Mouse (Mus musculus): ENCODE data around the gene Hebp2. TPM values are rescaled to one million over a fixed set of nuclear protein-coding genes. Genes with fewer than 3 reads are reported as not detected.
"Not testable (repeated sequence)": the region's sequence is repeated elsewhere in the genome, so short reads cannot be mapped to it uniquely, and the experiment has no call there.

Hebp2 gene
- total RNA-seq (2021): 1 to 10 TPM; 3.0 to 3.1 TPM
- long read RNA-seq, experiment 1, partial matches to known transcripts: 0 of 1 reads
- long read RNA-seq, experiment 1, other reads (novel, unspliced or antisense): 0 of 1 reads
- long read RNA-seq, experiment 2, partial matches to known transcripts: 0 of 1 reads
- long read RNA-seq, experiment 2, other reads (novel, unspliced or antisense): 0 of 1 reads

DNA sequence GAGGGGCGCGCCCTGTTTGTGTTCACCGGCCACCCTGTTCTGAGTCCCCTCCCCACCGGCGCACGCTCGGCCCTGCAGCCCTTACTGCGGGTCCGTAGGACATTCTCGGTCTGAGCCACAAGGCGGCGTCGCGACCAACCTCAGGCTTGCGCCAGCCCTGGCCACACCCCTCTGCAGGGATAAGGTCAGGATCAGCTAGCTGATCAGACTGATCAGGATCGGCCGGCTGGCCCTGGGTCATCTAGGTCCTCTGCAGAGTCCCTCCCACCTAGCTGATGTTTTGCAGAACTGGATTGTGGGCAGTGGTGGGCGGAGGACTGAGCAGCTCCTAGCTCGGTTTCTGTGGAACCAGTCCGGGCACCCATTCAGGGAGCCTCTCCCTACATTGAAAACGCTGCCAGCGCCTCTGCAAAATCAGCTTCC lies at the start of gene Hebp2:
Gene Hebp2, minus strand, starts transcription at position 264 of the 423 bp plus-strand sequence.
- peak; percentile 37 to 59 for DNase-seq (ENCODE audit: low spot score in 2 of 2)
- intact Hi-C loops (cut with DNase I): no loop called here

DNA sequence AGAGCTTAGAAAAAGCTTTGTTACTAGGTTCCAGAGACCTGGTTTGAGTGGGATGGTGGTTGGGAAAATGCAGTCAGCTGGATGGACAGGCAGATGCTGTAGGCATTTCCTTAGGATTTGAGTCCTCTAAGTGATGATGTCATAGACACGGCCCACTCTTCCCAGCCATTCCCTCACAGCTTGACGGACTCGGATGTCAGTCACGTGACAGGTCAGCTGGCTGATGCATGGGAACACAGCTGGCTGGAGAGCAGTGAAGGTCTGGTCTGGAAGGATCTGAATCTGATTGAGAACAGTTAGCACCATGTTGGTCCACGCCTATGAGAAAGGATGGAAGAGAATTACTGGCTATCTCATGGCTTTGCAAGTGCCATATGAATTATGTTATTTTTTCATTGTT lies 43.6 kb upstream of the Hebp2 start:
- DNase-seq (ENCODE audit: low spot score in 2 of 2): no peak
- intact Hi-C loops (cut with DNase I): no loop called here

DNA sequence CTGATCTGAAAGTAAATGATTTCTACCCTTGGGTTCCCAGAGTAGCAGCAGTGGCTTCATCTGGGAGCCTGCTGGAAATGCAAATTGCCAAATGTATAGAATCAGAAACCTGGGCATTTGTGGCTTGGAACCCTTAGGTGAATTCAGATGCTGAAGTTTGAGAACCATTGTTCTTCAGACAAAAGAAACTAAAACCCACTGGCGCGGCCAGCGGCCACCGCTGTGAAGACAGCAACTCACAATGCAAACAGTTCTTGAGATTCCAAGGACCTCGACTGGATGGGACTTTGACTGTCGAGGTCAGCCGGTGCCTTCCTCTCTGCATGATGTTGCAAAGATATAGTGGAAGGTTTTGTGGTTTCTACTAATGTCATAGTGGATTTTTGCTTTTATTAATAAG lies 38.3 kb upstream of the Hebp2 start:
- intact Hi-C loops (cut with DNase I): no loop called here
- DNase-seq (ENCODE audit: low spot score in 2 of 2): no peak

GRCm38 (mm10) chr10:18572581-18572980 lies 26.7 kb upstream of the Hebp2 start:
- intact Hi-C loops (cut with DNase I): no loop called here
- DNase-seq (ENCODE audit: low spot score in 2 of 2): no peak

DNA sequence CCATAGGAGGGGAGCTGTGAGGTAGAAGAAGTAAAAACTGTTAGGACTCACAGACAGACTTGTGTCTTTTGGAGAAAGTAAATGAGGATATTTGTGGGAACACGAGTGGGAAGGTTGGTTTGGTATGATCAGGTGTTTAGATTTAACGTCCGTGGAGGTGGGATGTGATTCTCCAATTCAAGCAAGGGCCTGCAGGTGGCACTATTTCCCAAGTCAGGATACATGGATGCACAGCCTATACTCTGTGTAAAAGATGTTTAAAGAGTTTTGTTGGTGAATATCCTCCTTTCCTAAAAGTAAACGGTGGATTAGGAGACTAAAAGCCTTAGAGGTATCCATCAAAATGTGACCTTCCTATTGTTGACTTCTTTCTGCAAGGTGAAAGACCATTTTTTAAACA lies 17.1 kb upstream of the Hebp2 start:
- intact Hi-C loops (cut with DNase I): loop anchor here (2.0 to 5.0 kb wide), 2 partner anchors 274 to 342 kb away; no protein-coding TSS in a partner anchor
- peak; percentile 53 to 76 for DNase-seq (ENCODE audit: low spot score in 2 of 2)

- intact Hi-C loops (cut with DNase I): loop anchor here (5.0 kb wide), 1 partner anchor 276 kb away; no protein-coding TSS in a partner anchor
- DNase-seq (ENCODE audit: low spot score in 2 of 2): no peak
These were observed 15.6 kb upstream of the Hebp2 start for GRCm38 (mm10) chr10:18561445-18561844.

GRCm38 (mm10) chr10:18559076-18559475 lies 13.2 kb upstream of the Hebp2 start:
- intact Hi-C loops (cut with DNase I); DNase-seq (ENCODE audit: low spot score in 2 of 2): not testable (repeated sequence)

GRCm38 (mm10) chr10:18549321-18550216 lies 3.7 kb upstream of the Hebp2 start:
- intact Hi-C loops (cut with DNase I): no loop called here

GRCm38 (mm10) chr10:18547381-18547780 lies 1.5 kb upstream of the Hebp2 start:
- DNase-seq (ENCODE audit: low spot score in 2 of 2): no peak
- intact Hi-C loops (cut with DNase I): no loop called here

More at GRCm38 (mm10) chr10:18549321-18550216, 3.7 kb upstream of the Hebp2 start:
- peak in 1 of 2 experiments; percentile 43 for DNase-seq (ENCODE audit: low spot score in 2 of 2)

GRCm38 (mm10) chr10:18545309-18545708 lies 567 bp downstream of the Hebp2 start:
- intact Hi-C loops (cut with DNase I): no loop called here
- DNase-seq (ENCODE audit: low spot score in 2 of 2): no peak

DNA sequence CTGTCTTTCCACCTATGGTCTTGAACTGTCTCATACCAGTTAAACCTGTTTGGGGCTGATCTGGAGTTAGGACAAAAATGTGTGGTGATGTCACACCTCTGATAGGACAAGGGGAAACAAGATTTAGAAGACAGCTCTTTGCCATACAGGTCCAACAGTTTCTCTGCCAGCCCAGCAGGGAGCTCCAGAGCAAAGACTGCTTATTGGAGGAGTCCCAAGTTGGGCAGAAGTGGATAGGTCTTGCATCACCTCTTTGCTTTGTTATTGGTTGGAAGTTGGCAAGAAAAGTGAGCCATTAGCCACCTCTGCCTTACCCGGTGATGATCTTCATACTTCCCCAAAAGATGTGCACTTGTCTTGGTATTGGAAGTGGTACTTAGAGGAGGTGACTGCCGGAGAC lies 9.0 kb downstream of the Hebp2 start:
- no peak for DNase-seq (ENCODE audit: low spot score in 2 of 2)
- intact Hi-C loops (cut with DNase I): no loop called here

- intact Hi-C loops (cut with DNase I): no loop called here
- no peak for DNase-seq (ENCODE audit: low spot score in 2 of 2)
These were observed 13.6 kb downstream of the Hebp2 start for GRCm38 (mm10) chr10:18532293-18532692.

GRCm38 (mm10) chr10:18530161-18530560 lies 15.7 kb downstream of the Hebp2 start:
- intact Hi-C loops (cut with DNase I): no loop called here
- no peak for DNase-seq (ENCODE audit: low spot score in 2 of 2)

- intact Hi-C loops (cut with DNase I): loop anchor here (2.0 to 5.0 kb wide), 3 partner anchors 47 to 292 kb away; no protein-coding TSS in a partner anchor
These were observed 16.7 kb downstream of the Hebp2 start for GRCm38 (mm10) chr10:18529177-18529576.

DNA sequence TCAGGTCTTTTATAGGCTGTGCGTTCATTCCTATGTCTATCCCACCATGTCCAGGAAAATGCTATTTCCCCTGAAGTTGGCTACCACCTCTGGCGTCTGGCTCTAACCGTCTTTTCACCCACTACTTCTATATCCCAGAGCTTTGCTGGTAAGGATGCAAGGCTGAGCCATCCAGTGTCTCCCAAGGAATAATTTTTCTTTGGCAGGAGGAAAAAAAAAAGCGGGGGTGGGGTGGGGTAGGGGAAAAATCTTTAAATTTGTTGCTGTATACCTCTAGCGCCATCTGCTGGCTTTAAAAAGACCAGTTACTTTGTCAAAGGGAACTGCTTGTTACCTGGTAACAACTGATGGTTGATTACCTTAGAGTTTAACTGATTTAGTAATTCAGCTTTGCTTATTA lies 17.4 kb downstream of the Hebp2 start:
- intact Hi-C loops (cut with DNase I): loop anchor here (1.0 to 5.0 kb wide), 4 partner anchors 46 to 291 kb away; no protein-coding TSS in a partner anchor
- peak; percentile 73 to 78 for DNase-seq (ENCODE audit: low spot score in 2 of 2)

More at GRCm38 (mm10) chr10:18529177-18529576, 16.7 kb downstream of the Hebp2 start:
- DNase-seq (ENCODE audit: low spot score in 2 of 2): no peak

DNA sequence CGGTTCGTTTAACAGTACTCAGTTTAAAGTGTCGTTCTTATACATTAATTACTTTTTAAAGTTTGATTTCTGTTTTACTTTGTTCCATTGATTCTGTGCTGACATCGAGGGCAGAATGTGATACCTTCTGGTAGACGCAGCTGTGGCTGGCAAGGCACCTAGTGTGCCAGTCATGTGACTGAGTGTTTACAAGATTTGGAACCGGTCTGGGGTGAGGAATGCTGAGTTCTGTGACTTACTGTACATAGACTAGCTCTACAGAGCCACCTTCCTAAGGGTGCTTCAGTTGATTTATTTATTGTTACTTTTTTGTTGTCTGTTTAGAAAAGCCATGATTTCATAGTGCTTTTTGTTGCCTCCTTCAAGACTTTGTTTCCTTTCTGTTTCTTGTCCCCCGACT lies 18.1 kb downstream of the Hebp2 start:
- DNase-seq (ENCODE audit: low spot score in 2 of 2): no peak
- intact Hi-C loops (cut with DNase I): loop anchor here (1.0 to 5.0 kb wide), 4 partner anchors 45 to 290 kb away; no protein-coding TSS in a partner anchor

DNA sequence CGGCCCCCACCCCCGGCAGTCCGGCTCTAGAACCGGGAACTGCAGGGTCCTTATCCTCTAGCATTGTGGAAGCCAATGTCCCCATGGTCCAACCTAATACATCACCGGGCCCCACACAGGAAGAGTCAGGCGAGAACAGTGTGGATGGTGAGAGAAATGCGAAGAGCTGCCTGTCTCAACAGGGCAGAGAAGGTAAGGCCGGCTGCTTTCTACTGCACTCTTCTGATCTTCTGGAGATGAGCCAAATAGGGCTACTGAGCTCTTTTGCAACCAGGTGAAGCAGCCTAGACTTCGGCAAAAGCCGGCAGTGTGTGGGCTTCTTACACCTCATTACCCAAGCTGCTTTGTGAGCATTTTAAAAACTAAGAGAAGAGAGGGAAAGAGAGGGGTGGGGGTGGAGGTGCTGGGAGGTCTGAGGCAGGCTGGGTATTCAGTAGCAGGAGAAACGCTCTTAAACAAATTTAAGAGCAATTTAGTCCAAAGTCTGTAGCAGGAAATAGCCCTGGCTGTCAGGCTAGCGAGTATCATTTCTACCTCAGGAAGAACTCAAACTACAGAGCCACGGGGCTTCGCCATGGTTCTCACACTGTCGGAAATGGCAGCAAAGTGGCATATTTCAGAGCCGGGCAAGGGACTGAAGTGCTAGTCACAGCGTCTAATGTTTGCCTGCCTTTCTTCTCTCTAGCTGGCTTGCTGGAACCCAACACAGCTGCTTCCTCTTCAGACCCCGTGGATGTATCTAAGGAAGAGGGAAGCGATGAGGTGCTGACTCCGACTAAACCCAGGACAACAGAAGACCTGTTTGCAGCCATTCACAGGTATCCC lies 18.8 kb downstream of the Hebp2 start:
- intact Hi-C loops (cut with DNase I): loop anchor here (5.0 kb wide), 2 partner anchors 45 to 290 kb away; no protein-coding TSS in a partner anchor
- DNase-seq (ENCODE audit: low spot score in 2 of 2): peak; percentile 24 to 38

DNA sequence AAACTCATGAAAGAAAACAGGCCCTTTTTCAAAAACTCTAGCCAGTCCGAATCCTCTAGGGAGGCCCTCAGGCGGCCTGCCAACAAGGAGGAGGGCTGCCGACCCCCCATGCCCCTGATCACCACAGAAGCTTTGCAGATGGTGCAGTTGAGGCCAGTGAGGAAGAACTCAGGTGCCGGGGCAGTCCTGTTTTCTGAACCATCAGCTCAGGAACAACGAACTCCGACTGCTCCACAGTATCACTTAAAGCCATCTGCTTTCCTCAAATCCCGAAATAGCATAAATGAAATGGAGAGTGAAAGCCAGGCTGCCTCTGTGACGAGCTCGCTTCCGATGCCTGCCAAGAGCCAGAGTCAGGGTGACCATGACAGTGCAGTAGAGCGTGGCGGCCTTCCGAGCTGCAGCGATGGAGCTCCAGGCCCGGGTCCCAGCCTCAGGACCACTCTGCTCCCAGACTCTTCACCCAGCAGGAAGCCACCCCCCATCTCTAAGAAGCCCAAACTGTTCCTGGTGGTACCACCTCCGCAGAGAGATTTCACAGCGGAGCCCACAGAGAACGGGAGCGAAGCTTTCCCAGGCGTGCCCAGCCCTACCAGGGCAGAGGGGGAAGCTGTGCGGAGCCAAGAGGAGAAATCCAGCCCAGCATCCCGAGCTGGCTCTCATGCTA lies 19.6 kb downstream of the Hebp2 start:
- DNase-seq (ENCODE audit: low spot score in 2 of 2): peak; percentile 48 to 56
- intact Hi-C loops (cut with DNase I): loop anchor here (5.0 kb wide), 2 partner anchors 44 to 289 kb away; no protein-coding TSS in a partner anchor

GRCm38 (mm10) chr10:18525726-18526125 lies 20.1 kb downstream of the Hebp2 start:
- intact Hi-C loops (cut with DNase I): loop anchor here (5.0 kb wide), 2 partner anchors 43 to 288 kb away; no protein-coding TSS in a partner anchor
- DNase-seq (ENCODE audit: low spot score in 2 of 2): no peak

All from left cerebral cortex, postnatal 14 days (tissue).